Comparison of ENCODE assay signal across 8 mouse cellular contexts in the genomic region with DNA sequence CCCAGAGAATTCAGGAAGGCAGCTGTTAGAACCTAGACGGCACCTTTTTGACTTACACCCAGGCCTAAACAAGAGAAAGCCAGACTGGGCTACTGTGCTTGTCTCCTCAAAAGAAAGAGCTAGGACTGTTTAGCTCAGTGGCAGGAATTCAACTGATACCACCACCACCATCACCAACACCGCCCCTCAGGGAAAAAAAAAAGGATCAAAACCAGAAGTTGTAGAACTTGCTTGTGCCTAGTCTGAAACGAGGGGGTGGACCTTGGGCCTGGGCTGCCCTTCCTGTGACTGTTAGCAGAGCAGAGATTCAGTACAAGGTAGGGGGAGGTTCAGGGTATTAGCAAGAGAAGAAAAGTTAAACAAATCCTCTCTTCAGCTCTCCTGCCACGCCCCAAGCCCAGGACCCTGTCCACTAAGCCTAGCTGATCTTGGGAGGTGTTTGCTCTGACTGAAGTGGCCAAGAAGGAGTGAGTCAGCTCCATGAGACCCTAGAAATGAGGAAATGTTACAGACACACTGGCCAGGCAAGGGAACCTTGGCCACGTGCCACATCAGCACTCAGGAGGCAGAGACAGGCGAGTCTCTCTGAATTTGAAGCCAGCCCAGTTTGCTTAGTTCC. TPM values are rescaled to one million over a fixed set of nuclear protein-coding genes. Genes with fewer than 3 reads are reported as not detected.
DNase-seq lines count a peak whose midpoint lies in the region; ATAC-seq lines count a peak whose summit lies in the region.

No protein-coding gene starts in this region.

- peaks cover 5% of the 10 kb centered on the region; the same call in 1 of the 2 replicates for H3K36me3 ChIP-seq in heart, embryonic 11.5 days (ENCODE audit: control insufficient read depth, insufficient read depth, low read length)
- H3K36me3 ChIP-seq in midbrain, embryonic 10.5 days = peaks cover 24% of the 10 kb centered on the region

- H3K4me1 ChIP-seq in heart, embryonic 11.5 days (ENCODE audit: control insufficient read depth, insufficient read depth, low read length) = peaks cover 4% of the 10 kb centered on the region
- peaks cover 20% of the 10 kb centered on the region for H3K4me1 ChIP-seq in midbrain, embryonic 10.5 days

- peak overlapping the region; percentile 68 for H3K27ac ChIP-seq in heart, embryonic 11.5 days (ENCODE audit: low read depth, low read length)
- peak overlapping the region; percentile 83 for H3K27ac ChIP-seq in midbrain, embryonic 10.5 days (replicated peaks)

- ATAC-seq in heart, embryonic 11.5 days (replicated peaks; ENCODE audit: insufficient number of reproducible peaks, low FRiP score, low TSS enrichment) = no peak

- peak overlapping the region; percentile 84 for H3K4me3 ChIP-seq in heart, embryonic 11.5 days (ENCODE audit: low read depth, low read length)
- H3K4me3 ChIP-seq in midbrain, embryonic 10.5 days = peak overlapping the region; percentile 77

- peak overlapping the region; percentile 76 for H3K4me2 ChIP-seq in heart, embryonic 11.5 days

- H3K27me3 ChIP-seq in heart, embryonic 11.5 days (ENCODE audit: control insufficient read depth, insufficient read depth, low read length) = no peaks in the 10 kb centered on the region
- H3K27me3 ChIP-seq in midbrain, embryonic 10.5 days (ENCODE audit: low read depth, poor library complexity, severe bottlenecking) = no peaks in the 10 kb centered on the region

- 44% methylated on average over 6 of the region's 6 CpGs for WGBS in heart, embryonic 11.5 days (ENCODE audit: insufficient replicate concordance)
- WGBS in midbrain, embryonic 10.5 days = 50% methylated on average over 6 of the region's 6 CpGs

- H3K9ac ChIP-seq in heart, embryonic 11.5 days (ENCODE audit: low read depth, low read length) = peak overlapping the region; percentile 90

- H3K9me3 ChIP-seq in heart, embryonic 11.5 days (replicated peaks; ENCODE audit: control insufficient read depth, low read length) = no peaks in the 10 kb centered on the region
- no peaks in the 10 kb centered on the region for H3K9me3 ChIP-seq in midbrain, embryonic 10.5 days (replicated peaks)

- DNase-seq in kidney, adult 9 months = peak; percentile 34
- no peak for DNase-seq in kidney, adult 18-20 months
- DNase-seq in adrenal gland, postnatal 14 days = peak; percentile 46
- DNase-seq in kidney, postnatal 25 days = peak; percentile 34 to 42
- no peak for DNase-seq in midbrain, embryonic 10.5 days (ENCODE audit: low spot score)
- DNase-seq in urinary bladder, postnatal 25 days (ENCODE audit: low spot score) = no peak
- no peak for DNase-seq in frontal cortex, postnatal 25 days (ENCODE audit: low spot score in 2 of 2)

RNA-seq across cellular contexts. Expression of gene Cstb, which starts 0.8 kb away (rescaled TPM):
- total RNA-seq in adrenal gland, postnatal 14 days (2021) = 176 and 179 TPM in 2 replicates
- polyA plus RNA-seq in heart, embryonic 11.5 days (2014; fragmentation: Nextera tagmentation; extraction: Ambion mirVana) = 122 and 123 TPM in 2 replicates
- polyA plus RNA-seq in midbrain, embryonic 10.5 days (2016; fragmentation: Nextera tagmentation; extraction: Ambion mirVana) = 112 and 114 TPM in 2 replicates

RNA-seq across cellular contexts. Expression of gene Rrp1, which starts 13.4 kb away (rescaled TPM):
- total RNA-seq in adrenal gland, postnatal 14 days (2021) = 199 and 221 TPM in 2 replicates
- 176 and 204 TPM in 2 replicates for polyA plus RNA-seq in heart, embryonic 11.5 days (2014; fragmentation: Nextera tagmentation; extraction: Ambion mirVana)
- polyA plus RNA-seq in midbrain, embryonic 10.5 days (2016; fragmentation: Nextera tagmentation; extraction: Ambion mirVana) = 319 and 355 TPM in 2 replicates

RNA-seq across cellular contexts. Expression of gene Pdxk, which starts 38.5 kb away (rescaled TPM):
- total RNA-seq in adrenal gland, postnatal 14 days (2021) = 21.5 and 26.2 TPM in 2 replicates
- polyA plus RNA-seq in heart, embryonic 11.5 days (2014; fragmentation: Nextera tagmentation; extraction: Ambion mirVana) = 4.2 and 4.3 TPM in 2 replicates
- polyA plus RNA-seq in midbrain, embryonic 10.5 days (2016; fragmentation: Nextera tagmentation; extraction: Ambion mirVana) = 10.5 and 11.1 TPM in 2 replicates

Comparison
In these comparisons a context has a peak if more than half of its experiments do, and no peak if none do; other contexts are left out.
1. DNase-seq: peak in kidney, adult 9 months (single experiment), adrenal gland, postnatal 14 days (single experiment) and kidney, postnatal 25 days (2 of 2); none in kidney, adult 18-20 months (single experiment), midbrain, embryonic 10.5 days (single experiment), urinary bladder, postnatal 25 days (single experiment) and frontal cortex, postnatal 25 days (0 of 2).